In the genomic region with DNA sequence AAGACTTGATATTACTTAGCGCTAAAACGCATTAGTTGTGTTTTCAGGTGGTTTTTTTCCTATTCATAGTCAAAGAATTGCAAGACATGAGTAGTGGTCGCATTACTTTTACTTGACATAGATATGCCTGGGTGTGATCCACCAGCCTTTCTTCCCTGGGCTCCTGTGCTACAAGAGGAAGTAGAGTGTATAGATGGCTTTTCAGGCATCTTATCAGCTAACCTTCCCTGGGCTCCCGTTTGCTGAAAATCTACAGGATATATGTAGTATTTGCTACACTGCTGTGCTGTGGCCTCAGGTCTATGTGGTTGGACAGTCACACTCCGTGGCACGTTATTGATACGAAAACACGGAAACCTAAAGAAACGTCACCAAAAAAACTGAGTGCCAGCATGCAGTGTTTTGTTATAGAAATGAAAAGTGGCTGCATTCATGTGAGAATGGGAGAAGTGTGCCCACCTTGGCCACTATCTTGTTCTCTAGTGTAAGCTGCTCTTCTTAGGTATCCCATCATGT, we compare ENCODE assay signal across 8 mouse cellular contexts. TPM values are rescaled to one million over a fixed set of nuclear protein-coding genes. Genes with fewer than 3 reads are reported as not detected.
A peak's percentile ranks its signal among the peaks of the same experiment; 100 is the strongest.
DNase-seq lines count a peak whose midpoint lies in the region; ATAC-seq and TF ChIP-seq lines count a peak whose summit lies in the region.

No protein-coding gene starts in this region.

- no peak; the same call in 1 of the 2 replicates for TF ChIP-seq EP300 in liver, embryonic 14.5 days (IDR thresholded peaks at IDR 0.05; ENCODE audit: low read depth)

- peaks cover 5% of the 10 kb centered on the region; the same call in 1 of the 2 replicates for H3K36me3 ChIP-seq in heart, embryonic 10.5 days
- H3K36me3 ChIP-seq in forebrain, embryonic 15.5 days: peaks cover 6% of the 10 kb centered on the region; the same call in 1 of the 2 replicates
- no peaks in the 10 kb centered on the region for H3K36me3 ChIP-seq in liver, embryonic 14.5 days (replicated peaks; ENCODE audit: control insufficient read depth, insufficient read depth, low read depth)

- H3K4me3 ChIP-seq in heart, embryonic 10.5 days: peak overlapping the region; percentile 89
- 0 out of 2 replicates have a peak overlapping the region, but pooled peaks have one; percentile 78 for H3K4me3 ChIP-seq in forebrain, embryonic 15.5 days
- H3K4me3 ChIP-seq in liver, embryonic 14.5 days (ENCODE audit: insufficient read depth in 1 of 2, low read depth in 2 of 2, low read length in 2 of 2): peak overlapping the region; percentile 92 to 95

- peak overlapping the region; percentile 23; the same call in 1 of the 2 replicates for H3K27ac ChIP-seq in heart, embryonic 10.5 days
- H3K27ac ChIP-seq in forebrain, embryonic 15.5 days (replicated peaks): no peak overlapping the region
- H3K27ac ChIP-seq in liver, embryonic 14.5 days: peak overlapping the region; percentile 91

- no peak overlapping the region for H3K9ac ChIP-seq in forebrain, embryonic 15.5 days (replicated peaks)
- H3K9ac ChIP-seq in liver, embryonic 14.5 days (replicated peaks): peak overlapping the region; percentile 98

- no peak for TF ChIP-seq CTCF in liver, embryonic 14.5 days (IDR thresholded peaks at IDR 0.05; ENCODE audit: low read depth)

- no peaks in the 10 kb centered on the region for H3K9me3 ChIP-seq in heart, embryonic 10.5 days
- H3K9me3 ChIP-seq in forebrain, embryonic 15.5 days: no peaks in the 10 kb centered on the region
- no peaks in the 10 kb centered on the region for H3K9me3 ChIP-seq in liver, embryonic 14.5 days (ENCODE audit: control insufficient read depth, low read length)

- DNase-seq in heart, embryonic 10.5 days (ENCODE audit: low spot score): no peak
- no peak for DNase-seq in heart, adult 18-20 months
- DNase-seq in CD4-positive helper T cell, adult 2 months (ENCODE audit: low read depth, low spot score): peak; percentile 28
- DNase-seq in liver, embryonic 14.5 days (ENCODE audit: low read depth in 3 of 3, low spot score in 3 of 3): peak in 1 of 3 experiments; percentile 14
- DNase-seq in embryo, embryonic 10.5 days (ENCODE audit: low spot score): no peak
- no peak for DNase-seq in cerebellum, adult 11 months

- no peak overlapping the region for H3K4me2 ChIP-seq in forebrain, embryonic 15.5 days (replicated peaks)
- peak overlapping the region; percentile 81 for H3K4me2 ChIP-seq in liver, embryonic 14.5 days (ENCODE audit: low read depth)

- WGBS in heart, embryonic 10.5 days: 74% methylated on average over 9 of the region's 9 CpGs
- WGBS in forebrain, embryonic 15.5 days: 87% methylated on average over 9 of the region's 9 CpGs
- WGBS in liver, embryonic 14.5 days (ENCODE audit: insufficient replicate concordance): 37% methylated on average over 9 of the region's 9 CpGs

- peaks cover 19% of the 10 kb centered on the region for H3K4me1 ChIP-seq in heart, embryonic 10.5 days
- H3K4me1 ChIP-seq in forebrain, embryonic 15.5 days: peaks cover 30% of the 10 kb centered on the region
- H3K4me1 ChIP-seq in liver, embryonic 14.5 days (replicated peaks; ENCODE audit: control insufficient read depth in 2 of 2, insufficient read depth in 2 of 2, low read length in 1 of 2): peaks cover 11 to 18% of the 10 kb centered on the region in 2 experiments

- ATAC-seq in forebrain, embryonic 15.5 days (replicated peaks): no peak
- no peak for ATAC-seq in liver, embryonic 14.5 days (ENCODE audit: insufficient read depth)
- no peak for ATAC-seq in activated CD4-positive, CD25-positive, alpha-beta regulatory T cell, adult 4 months

- no peaks in the 10 kb centered on the region for H3K27me3 ChIP-seq in heart, embryonic 10.5 days (ENCODE audit: insufficient read depth, poor library complexity, severe bottlenecking)
- no peaks in the 10 kb centered on the region for H3K27me3 ChIP-seq in forebrain, embryonic 15.5 days
- no peaks in the 10 kb centered on the region for H3K27me3 ChIP-seq in liver, embryonic 14.5 days (ENCODE audit: control insufficient read depth, insufficient read depth, low read length)

RNA-seq across cellular contexts. Expression of a gene that starts 6.6 kb away (rescaled TPM):
- polyA plus RNA-seq in heart, embryonic 10.5 days (2016; fragmentation: Nextera tagmentation; extraction: Ambion mirVana): 1.8 and 2.5 TPM in 2 replicates
- total RNA-seq in heart, adult 18-20 months (2021): under 1 TPM; 0.52 to 0.93 TPM
- polyA plus RNA-seq in forebrain, embryonic 15.5 days (2015; fragmentation: Nextera tagmentation; extraction: Ambion mirVana): 4.0 and 5.8 TPM in 2 replicates
- polyA plus RNA-seq in liver, embryonic 14.5 days (2012; rRNA removed): 0.38 and 0.61 TPM in 2 replicates
- polyA plus RNA-seq in liver, embryonic 14.5 days (2014; fragmentation: Nextera tagmentation; extraction: Ambion mirVana): 0.33 and 0.62 TPM in 2 replicates
- polyA plus RNA-seq in activated CD4-positive, CD25-positive, alpha-beta regulatory T cell, adult 4 months (2017; shearing (Covaris generic)): 1 to 10 TPM; 1.1 to 2.9 TPM

RNA-seq across cellular contexts. Expression of a gene that starts 6.7 kb away (rescaled TPM):
- 26.6 and 31.6 TPM in 2 replicates for polyA plus RNA-seq in heart, embryonic 10.5 days (2016; fragmentation: Nextera tagmentation; extraction: Ambion mirVana)
- 10 to 100 TPM; 30.0 to 34.5 TPM for total RNA-seq in heart, adult 18-20 months (2021)
- 36.4 and 38.0 TPM in 2 replicates for polyA plus RNA-seq in forebrain, embryonic 15.5 days (2015; fragmentation: Nextera tagmentation; extraction: Ambion mirVana)
- 9.7 and 13.8 TPM in 2 replicates for polyA plus RNA-seq in liver, embryonic 14.5 days (2012; rRNA removed)
- polyA plus RNA-seq in liver, embryonic 14.5 days (2014; fragmentation: Nextera tagmentation; extraction: Ambion mirVana): 20.5 and 21.8 TPM in 2 replicates
- polyA plus RNA-seq in activated CD4-positive, CD25-positive, alpha-beta regulatory T cell, adult 4 months (2017; shearing (Covaris generic)): 10 to 100 TPM; 60.0 to 79.8 TPM
